Mouse (Mus musculus) cortical plate, adult 2 months (tissue): ENCODE data around the gene Ms4a4d. TPM values are rescaled to one million over a fixed set of nuclear protein-coding genes. Genes with fewer than 3 reads are reported as not detected.
"Not testable (repeated sequence)": the region's sequence is repeated elsewhere in the genome, so short reads cannot be mapped to it uniquely, and the experiment has no call there.

Source experiments
- H3K27ac ChIP-seq: fragments of 200-500 bp; 2 replicates; pipeline ENCODE4 v1.5.1; 2012; ENCODE audit warnings: low read length, control low read depth, inconsistent platforms; ENCODE audit not compliant: insufficient read depth
- H3K4me1 ChIP-seq: fragments of 200-500 bp; 2 replicates; pipeline ENCODE4 v1.6.1; 2011; ENCODE audit warnings: low read length; ENCODE audit not compliant: control insufficient read depth, insufficient read depth
- H3K4me3 ChIP-seq: fragments of 200-500 bp; 2 replicates; pipeline ENCODE4 v1.5.1; 2011; ENCODE audit warnings: mild to moderate bottlenecking, low read length, control low read depth; ENCODE audit not compliant: insufficient read depth
- CTCF ChIP-seq: fragments of 200-500 bp; IDR thresholded peaks from 2 replicates; pipeline ENCODE4 v1.5.1; 2011; ENCODE audit warnings: mild to moderate bottlenecking, control low read depth, low read length; ENCODE audit not compliant: insufficient read depth; ENCODE audit errors: extremely low read depth
- POLR2A ChIP-seq: fragments of 200-500 bp; IDR thresholded peaks from 2 replicates; pipeline ENCODE4 v1.6.1; 2011; ENCODE audit warnings: mild to moderate bottlenecking, low read length, control low read depth; ENCODE audit not compliant: insufficient read depth; ENCODE audit errors: extremely low read depth
- polyA plus RNA-seq: library from polyadenylated mRNA; depleted of rRNA; stranded (reverse); fragments of >200 nt; gene quantifications from 2 replicates; pipeline ENCODE4 v1.2.3, GENCODE M21; 2012

Ms4a4d gene
- polyA plus RNA-seq, 1 experiment, result not detected

DNA sequence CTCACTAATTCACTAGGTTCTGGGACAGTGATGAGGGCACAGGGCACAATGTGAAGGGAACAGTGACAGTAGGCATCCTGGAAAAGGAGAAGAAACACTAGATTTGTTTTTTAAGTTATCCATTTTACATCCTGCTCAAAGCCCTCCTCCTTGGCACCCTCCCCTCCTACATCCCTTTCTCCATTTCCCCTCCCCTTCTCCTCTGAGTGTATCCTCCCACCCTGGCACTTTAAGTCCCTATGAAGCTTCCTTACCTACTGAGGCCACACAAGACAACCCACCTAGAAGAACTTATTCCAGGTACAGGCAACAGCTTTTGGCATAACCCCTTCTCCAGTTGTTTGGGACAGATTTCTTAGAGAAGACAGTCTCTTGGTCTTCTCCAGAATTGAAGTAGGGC lies 20.4 kb upstream of the Ms4a4d start, which contains the start of gene Ms4a6b:
Gene Ms4a6b, plus strand, starts transcription at position 267 of the 400 bp plus-strand sequence.
- TF ChIP-seq CTCF (no peak), POLR2A (no peak)
- H3K4me1 ChIP-seq, result no peaks in the 10 kb centered on the region
- no peak within 1 kb of the TSS for H3K4me3 ChIP-seq

DNA sequence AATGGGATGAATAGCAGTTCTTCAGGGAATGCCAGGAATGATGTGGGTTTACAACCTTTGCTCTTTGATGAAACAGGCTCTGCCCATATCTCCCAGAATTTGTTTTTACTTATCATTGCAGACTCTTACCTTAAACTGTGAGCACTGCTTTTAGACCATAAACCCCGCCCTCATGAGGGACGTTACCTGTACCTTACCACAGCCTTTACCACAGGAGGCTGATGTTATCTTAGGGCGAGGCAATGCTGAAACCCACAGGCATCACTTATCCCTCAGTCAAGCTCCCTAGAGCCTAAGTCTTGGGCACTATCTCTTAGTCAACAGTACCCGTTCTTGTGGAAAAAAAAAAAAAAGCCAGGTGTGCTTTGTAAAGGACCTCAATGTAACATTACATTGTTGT lies 19.8 kb upstream of the Ms4a4d start:
- Histone ChIP-seq H3K4me3 (no peak overlapping the region), H3K27ac (no peak overlapping the region), H3K4me1 (no peaks in the 10 kb centered on the region)
- TF ChIP-seq POLR2A, result no peak
- no peak for TF ChIP-seq CTCF

More for the DNA sequence above, 20.4 kb upstream of the Ms4a4d start, which contains the start of gene Ms4a6b:
- no peak within 1 kb of the TSS for H3K27ac ChIP-seq

DNA sequence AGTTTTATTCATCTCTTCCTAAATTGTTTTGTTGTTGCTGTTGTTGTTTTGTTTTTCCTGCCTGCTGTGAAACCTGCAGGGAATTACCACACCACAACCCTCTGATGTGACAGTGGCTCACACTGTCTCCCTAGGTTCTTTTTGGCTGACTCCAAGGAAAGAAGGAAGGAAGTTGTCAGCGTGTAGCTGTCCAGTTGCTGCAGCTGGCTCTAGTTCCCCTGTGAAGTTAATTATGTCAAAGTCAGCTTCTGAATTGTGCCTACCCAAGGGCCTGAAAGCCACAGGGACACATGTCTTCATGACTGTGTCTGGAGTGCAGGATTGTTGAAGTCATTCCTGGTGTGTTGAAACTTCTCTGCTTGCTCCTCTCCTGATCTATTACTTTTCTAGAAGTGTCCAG lies 19.2 kb upstream of the Ms4a4d start:
- not testable (repeated sequence) for H3K4me1 ChIP-seq, H3K27ac ChIP-seq, H3K4me3 ChIP-seq

- H3K4me3 ChIP-seq, H3K4me1 ChIP-seq, H3K27ac ChIP-seq: not testable (repeated sequence)
Measured at GRCm38 (mm10) chr19:11518356-11518755, 18.2 kb upstream of the Ms4a4d start.

DNA sequence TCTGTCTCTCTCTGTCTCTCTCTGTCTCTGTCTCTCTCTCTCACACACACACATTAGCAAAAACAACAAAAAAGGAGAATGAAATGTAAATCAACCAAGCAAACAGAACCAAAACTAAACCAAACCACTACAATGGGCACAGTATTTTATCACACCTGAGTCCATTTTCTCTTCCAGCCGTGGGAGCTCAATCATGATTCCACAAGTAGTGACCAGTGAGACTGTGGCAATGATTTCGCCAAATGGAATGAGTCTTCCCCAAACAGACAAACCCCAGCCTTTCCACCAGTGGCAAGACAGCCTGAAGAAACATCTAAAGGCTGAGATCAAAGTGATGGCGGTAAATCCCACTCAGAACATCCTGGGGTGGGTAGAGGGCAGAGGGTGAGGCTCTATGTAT lies 16.5 kb upstream of the Ms4a4d start:
- H3K27ac ChIP-seq, result no peak overlapping the region
- TF ChIP-seq POLR2A (no peak), CTCF (no peak)

GRCm38 (mm10) chr19:11533421-11533820 lies 3.2 kb upstream of the Ms4a4d start:
- TF ChIP-seq CTCF, result no peak
- no peak for TF ChIP-seq POLR2A
- Histone ChIP-seq H3K27ac (no peak overlapping the region), H3K4me1 (no peaks in the 10 kb centered on the region), H3K4me3 (no peak overlapping the region)

More for the DNA sequence above, 16.5 kb upstream of the Ms4a4d start:
- Histone ChIP-seq H3K4me3 (no peak overlapping the region), H3K4me1 (no peaks in the 10 kb centered on the region)

DNA sequence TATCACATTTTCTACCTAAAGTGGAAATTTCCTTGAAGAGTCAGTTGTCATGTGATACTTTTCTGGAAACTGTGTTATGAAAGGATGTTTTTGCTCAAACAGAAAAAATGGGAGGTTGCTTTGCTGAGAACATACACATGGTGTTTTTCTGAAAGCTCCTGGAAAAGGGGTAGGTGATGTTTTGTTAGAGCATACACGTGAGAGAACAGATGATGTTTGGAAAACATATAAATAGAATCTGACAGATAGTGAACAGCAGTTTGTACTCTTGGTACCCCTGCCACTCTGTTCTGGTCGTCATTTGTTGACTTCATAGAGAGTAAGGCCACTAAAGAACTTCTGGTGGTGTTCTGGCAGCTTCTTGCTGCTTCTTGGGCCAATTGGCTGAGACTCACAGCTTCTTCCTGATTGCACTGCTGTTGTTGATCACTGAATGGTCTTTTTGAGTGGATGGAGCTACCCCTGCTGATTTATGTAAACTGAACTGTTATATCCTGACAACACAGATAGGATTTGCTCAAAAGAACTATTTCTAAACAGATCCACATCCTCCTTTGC lies 2.6 kb upstream of the Ms4a4d start:
- Histone ChIP-seq H3K4me1 (no peaks in the 10 kb centered on the region), H3K4me3 (no peak overlapping the region), H3K27ac (no peak overlapping the region)
- TF ChIP-seq POLR2A, result no peak
- TF ChIP-seq CTCF, result no peak

GRCm38 (mm10) chr19:11537336-11537735 lies 735 bp downstream of the Ms4a4d start:
- Histone ChIP-seq H3K4me3 (no peak overlapping the region), H3K4me1 (no peaks in the 10 kb centered on the region), H3K27ac (no peak overlapping the region)
- TF ChIP-seq CTCF, result no peak
- no peak for TF ChIP-seq POLR2A

- H3K4me1 ChIP-seq, H3K27ac ChIP-seq, H3K4me3 ChIP-seq: not testable (repeated sequence)
Measured at GRCm38 (mm10) chr19:11540166-11540821, 3.7 kb downstream of the Ms4a4d start.

GRCm38 (mm10) chr19:11544383-11544782 lies 7.8 kb downstream of the Ms4a4d start:
- not testable (repeated sequence) for H3K27ac ChIP-seq, H3K4me3 ChIP-seq, H3K4me1 ChIP-seq

DNA sequence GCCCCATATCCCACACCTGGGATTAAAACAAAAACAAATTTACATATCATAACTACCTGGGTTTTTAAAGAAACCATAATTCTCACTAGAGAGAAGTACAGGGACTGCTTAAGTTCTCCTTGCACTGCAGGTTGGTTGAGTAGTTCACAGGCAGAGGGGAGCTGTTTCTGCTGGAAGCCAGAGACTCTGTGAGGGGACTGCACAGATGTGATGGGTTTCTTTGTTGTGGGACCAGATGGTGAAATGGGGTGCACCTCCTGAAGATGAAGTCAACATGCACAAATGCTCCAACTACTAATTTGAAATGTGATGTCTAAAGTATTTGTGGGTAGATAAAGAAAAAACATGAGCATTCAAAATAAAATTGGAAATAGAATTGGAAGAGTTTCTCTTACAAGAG lies 11.3 kb downstream of the Ms4a4d start:
- no peak for TF ChIP-seq POLR2A
- TF ChIP-seq CTCF, result no peak
- Histone ChIP-seq H3K4me3 (no peak overlapping the region), H3K4me1 (no peaks in the 10 kb centered on the region), H3K27ac (no peak overlapping the region)
